Mouse (Mus musculus): ENCODE data around the gene Borcs5. TPM values are rescaled to one million over a fixed set of nuclear protein-coding genes. Genes with fewer than 3 reads are reported as not detected.

Gene Borcs5
- total RNA-seq, 2 experiments from 2014 or later: 15.1 to 17.1 TPM

- TF ChIP-seq CTCF (IDR thresholded peaks at IDR 0.05): no peak
- H3K27ac ChIP-seq: no peak overlapping the region
- intact Hi-C loops (cut with DNase I): no loop called here
- no peak for DNase-seq
- no peak overlapping the region for H3K4me3 ChIP-seq
These were observed 28.9 kb upstream of the Borcs5 start for GRCm38 (mm10) chr6:134610380-134610779.

GRCm38 (mm10) chr6:134611896-134612295 lies 27.4 kb upstream of the Borcs5 start:
- H3K4me3 ChIP-seq: no peak overlapping the region
- no peak for TF ChIP-seq CTCF (IDR thresholded peaks at IDR 0.05)
- no peak overlapping the region for H3K27ac ChIP-seq
- intact Hi-C loops (cut with DNase I): no loop called here
- DNase-seq: no peak

GRCm38 (mm10) chr6:134614322-134614721 lies 25.0 kb upstream of the Borcs5 start:
- no peak overlapping the region for H3K27ac ChIP-seq
- no peak for TF ChIP-seq CTCF (IDR thresholded peaks at IDR 0.05)
- H3K4me3 ChIP-seq: no peak overlapping the region
- no peak for DNase-seq
- intact Hi-C loops (cut with DNase I): no loop called here

GRCm38 (mm10) chr6:134614723-134615648 lies 24.3 kb upstream of the Borcs5 start:
- DNase-seq: peak; percentile 90
- intact Hi-C loops (cut with DNase I): loop anchor here (1.0 kb wide), 1 partner anchor 190 kb away; no protein-coding TSS in a partner anchor
- Histone ChIP-seq H3K27ac (peak overlapping the region; percentile 51; the same call in 1 of the 2 replicates), H3K4me3 (peak overlapping the region; percentile 66)
- TF ChIP-seq CTCF (IDR thresholded peaks at IDR 0.05): no peak; the same call in none of the 2 replicates

GRCm38 (mm10) chr6:134617589-134617988 lies 21.7 kb upstream of the Borcs5 start:
- intact Hi-C loops (cut with DNase I): no loop called here
- no peak overlapping the region for H3K27ac ChIP-seq
- H3K4me3 ChIP-seq: no peak overlapping the region
- TF ChIP-seq CTCF (IDR thresholded peaks at IDR 0.05): no peak
- DNase-seq: no peak

- intact Hi-C loops (cut with DNase I): no loop called here
- H3K27ac ChIP-seq: no peak overlapping the region
- no peak for DNase-seq
- no peak overlapping the region for H3K4me3 ChIP-seq
- no peak for TF ChIP-seq CTCF (IDR thresholded peaks at IDR 0.05)
These were observed 19.2 kb upstream of the Borcs5 start for GRCm38 (mm10) chr6:134620129-134620528.

- H3K4me3 ChIP-seq: no peak overlapping the region
- intact Hi-C loops (cut with DNase I): no loop called here
- peak; percentile 64 for TF ChIP-seq CTCF (IDR thresholded peaks at IDR 0.05)
- DNase-seq: peak; percentile 39
- no peak overlapping the region; the same call in 1 of the 2 replicates for H3K27ac ChIP-seq
These were observed 18.3 kb upstream of the Borcs5 start for GRCm38 (mm10) chr6:134620846-134621551.

- intact Hi-C loops (cut with DNase I): no loop called here
- no peak for TF ChIP-seq CTCF (IDR thresholded peaks at IDR 0.05)
- no peak overlapping the region for H3K4me3 ChIP-seq
- H3K27ac ChIP-seq: no peak overlapping the region
- no peak for DNase-seq
These were observed 17.8 kb upstream of the Borcs5 start for GRCm38 (mm10) chr6:134621552-134621949.

- no peak overlapping the region for H3K27ac ChIP-seq
- no peak overlapping the region for H3K4me3 ChIP-seq
- TF ChIP-seq CTCF (IDR thresholded peaks at IDR 0.05): no peak
- intact Hi-C loops (cut with DNase I): no loop called here
- DNase-seq: no peak
These were observed 13.9 kb upstream of the Borcs5 start for GRCm38 (mm10) chr6:134625431-134625830.

- DNase-seq: no peak
- no peak for TF ChIP-seq CTCF (IDR thresholded peaks at IDR 0.05)
- no peak overlapping the region for H3K27ac ChIP-seq
- intact Hi-C loops (cut with DNase I): no loop called here
- H3K4me3 ChIP-seq: no peak overlapping the region
These were observed 12.7 kb upstream of the Borcs5 start for GRCm38 (mm10) chr6:134626564-134626963.

- intact Hi-C loops (cut with DNase I): no loop called here
These were observed 8.9 kb upstream of the Borcs5 start for GRCm38 (mm10) chr6:134630447-134630846.

GRCm38 (mm10) chr6:134631947-134632687 lies 7.2 kb upstream of the Borcs5 start, which contains the start of gene Mansc1:
Gene Mansc1, minus strand, starts transcription at chr6:134632488.
- intact Hi-C loops (cut with DNase I): no loop called here
- TF ChIP-seq CTCF (IDR thresholded peaks at IDR 0.05): no peak
- peak within 1 kb of the TSS; percentile 82 for H3K27ac ChIP-seq
- H3K4me3 ChIP-seq: peak within 1 kb of the TSS; percentile 79
- DNase-seq: peak; percentile 65

More at GRCm38 (mm10) chr6:134630447-134630846, 8.9 kb upstream of the Borcs5 start:
- TF ChIP-seq CTCF (IDR thresholded peaks at IDR 0.05): no peak
- DNase-seq: no peak
- peak overlapping the region; percentile 4; the same call in 1 of the 2 replicates for H3K27ac ChIP-seq
- peak overlapping the region; percentile 1; the same call in 1 of the 2 replicates for H3K4me3 ChIP-seq

Data from gastrocnemius, adult 2 months (tissue).